In genomic region chr12:27593436-27593835, GRCm38 (mm10) we compare ENCODE assay signal across 17 mouse cellular contexts.
DNase-seq lines count a peak whose midpoint lies in the region; TF ChIP-seq lines count a peak whose summit lies in the region.
"Had no signal": no experiment of that assay in that cellular context is flagged by ENCODE, and none has a peak within 500 bp of the region (broad histone marks: within the 10 kb centered on the region; RNA-seq: fewer than 3 reads in every experiment).

No protein-coding gene starts in this region.

- H3K4me2 ChIP-seq in myocyte (ENCODE audit: low read depth): no peak overlapping the region

- peak; percentile 37 for DNase-seq in heart, adult 11 months
- DNase-seq in heart, adult 9 months (ENCODE audit: low spot score in 2 of 2): no peak
- no peak for DNase-seq in frontal cortex, postnatal 25 days (ENCODE audit: low spot score in 2 of 2)
- DNase-seq: adrenal gland, adult 2 months; adrenal gland, adult 8-10 months; adrenal gland, postnatal 10 days; adrenal gland, postnatal 14 days; adrenal gland, postnatal 25 days; adrenal gland, postnatal 36 days; B cell, adult 2 months; cerebellum, adult 11 months; cerebellum, adult 11-12 months; cerebellum, adult 18-20 months had no signal

- H3K79me2 ChIP-seq in myocyte (ENCODE audit: control insufficient read depth, insufficient read depth): no peaks in the 10 kb centered on the region

- H3K27me3 ChIP-seq in myocyte (ENCODE audit: control insufficient read depth, insufficient read depth, insufficient read length): no peaks in the 10 kb centered on the region
- H3K27me3 ChIP-seq: CH12.LX, Patski had no signal

- no peak overlapping the region for H3ac ChIP-seq in myocyte (ENCODE audit: control insufficient read depth, insufficient read length)

- H3K4me3 ChIP-seq in myocyte: no peak overlapping the region

- TF ChIP-seq POLR2A in myocyte (IDR thresholded peaks at IDR 0.05; ENCODE audit: insufficient read length, low read depth): no peak

- no peaks in the 10 kb centered on the region for H3K36me3 ChIP-seq in myocyte (ENCODE audit: control insufficient read depth, insufficient read depth)
- H3K36me3 ChIP-seq: G1E had no signal

TF ChIP-seq in myocyte, 11 proteins besides CTCF, POLR2A, EP300 and RAD21:
- peak in 1 of 3 experiments; percentile 64 for TF ChIP-seq MYOG (IDR thresholded peaks at IDR 0.05; ENCODE audit: control insufficient read depth in 1 of 3, insufficient read depth in 1 of 3, insufficient read length in 2 of 3, low read depth in 2 of 3)
- no peak for TF ChIP-seq CEBPB (IDR thresholded peaks at IDR 0.05; ENCODE audit: insufficient read depth, poor library complexity, severe bottlenecking)
- TF ChIP-seq MYOD1 (IDR thresholded peaks at IDR 0.05; ENCODE audit: control insufficient read depth in 1 of 3, insufficient read length in 2 of 3, low read depth in 2 of 3): peak in 2 of 3 experiments; percentile 31 to 66
TF ChIP-seq in myocyte: peak in this region for 2.
